Mouse (Mus musculus): Measurements from ENCODE around the gene Msrb2.

DNA sequence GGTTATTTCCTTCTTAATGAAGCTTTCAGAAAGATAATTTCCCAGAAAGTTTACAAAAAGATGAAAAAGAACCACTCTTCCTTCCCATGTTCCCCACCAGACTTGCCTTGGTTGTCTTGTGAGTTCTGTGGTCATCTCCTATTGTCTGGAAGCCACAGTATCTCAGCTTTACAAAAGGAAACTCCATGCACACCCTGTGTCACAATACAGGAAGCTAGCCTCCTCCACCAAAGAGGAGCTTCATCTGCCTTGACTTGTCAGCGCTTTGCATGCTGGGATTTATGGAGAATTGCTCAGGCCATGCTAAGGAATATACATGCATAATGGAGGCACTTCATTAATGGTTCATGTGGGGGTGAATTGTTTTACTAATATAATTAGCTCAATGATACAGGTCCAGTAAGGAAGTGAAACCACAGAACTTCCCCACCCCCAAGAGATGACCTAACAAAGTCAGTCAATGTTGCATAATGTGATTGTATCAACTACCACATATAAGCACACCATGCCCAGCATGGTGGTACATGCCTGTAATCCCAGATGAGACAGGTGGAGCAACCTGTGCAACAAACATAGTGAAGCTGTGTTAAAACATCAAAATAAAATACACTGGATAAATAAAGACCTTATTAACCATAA lies 19.5 kb upstream of the Msrb2 start:
- TF ChIP-seq CTCF (IDR thresholded peaks at IDR 0.05; ENCODE audit: low read depth): no peak
- no peak for TF ChIP-seq EP300 (IDR thresholded peaks at IDR 0.05; ENCODE audit: low read depth)

Data from liver, postnatal 0 days (tissue).